Mouse (Mus musculus): ENCODE results near the gene Erlec1.

The Erlec1 gene

DNA sequence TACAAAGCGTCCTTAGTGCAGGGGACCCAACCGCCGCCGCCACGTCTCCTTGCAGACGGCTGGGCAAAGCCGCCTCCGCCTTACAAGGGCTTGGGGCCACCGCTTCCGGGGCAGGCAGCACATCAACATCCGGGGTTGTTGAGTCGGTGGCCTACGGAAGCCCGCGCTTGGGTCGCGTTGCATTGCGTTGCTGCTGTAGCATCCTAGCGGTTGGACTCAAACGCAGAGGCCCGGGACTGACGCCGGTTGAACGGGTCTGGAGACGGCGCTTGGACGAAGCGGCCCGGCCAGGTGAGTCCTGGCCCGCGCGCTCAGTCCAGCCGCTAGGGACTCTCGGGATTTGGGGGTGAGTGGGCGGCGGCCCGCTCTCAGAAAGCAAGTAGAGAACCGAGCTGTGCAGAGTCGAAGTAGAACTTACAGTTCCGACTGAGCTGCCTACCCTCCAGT is at the start of gene Erlec1:
Gene Erlec1, minus strand, starts transcription at position 57 of the 447 bp plus-strand sequence.
- peak; percentile 89 to 90 for DNase-seq

DNA sequence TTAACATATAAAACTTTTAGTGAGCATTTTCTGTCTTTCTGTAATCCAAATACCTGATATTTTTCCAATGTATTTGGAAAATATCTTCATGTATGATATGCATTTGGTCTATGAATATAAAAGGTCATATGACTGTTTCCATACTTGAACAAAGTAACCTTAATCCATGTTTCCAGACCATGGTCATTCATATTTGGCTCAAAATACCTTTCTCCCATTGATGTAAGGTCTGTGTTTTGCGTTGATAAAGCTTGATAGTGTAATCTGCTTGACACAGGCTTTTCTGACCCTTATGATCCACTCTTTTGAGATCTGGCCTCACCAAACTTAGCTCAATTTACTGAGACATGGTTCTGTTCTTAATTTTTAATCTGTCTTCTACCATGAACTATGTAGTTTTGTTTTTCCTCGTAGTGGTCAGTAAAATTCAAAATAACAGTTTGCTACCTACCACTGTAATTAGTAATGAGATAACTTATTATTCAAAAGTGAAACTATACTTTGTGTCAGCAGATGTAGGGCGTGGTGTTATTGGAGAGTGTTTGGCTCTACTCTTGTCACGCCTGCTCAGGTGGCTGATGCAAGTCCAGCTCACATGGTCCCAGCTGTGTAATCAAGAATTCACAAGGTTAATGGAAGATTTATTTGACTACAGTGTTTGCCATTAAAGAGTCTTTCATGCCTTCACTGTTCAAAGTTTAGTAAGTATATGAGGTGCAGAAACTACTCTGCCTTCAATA is 47.2 kb upstream of the Erlec1 start:
- no peak for DNase-seq

DNA sequence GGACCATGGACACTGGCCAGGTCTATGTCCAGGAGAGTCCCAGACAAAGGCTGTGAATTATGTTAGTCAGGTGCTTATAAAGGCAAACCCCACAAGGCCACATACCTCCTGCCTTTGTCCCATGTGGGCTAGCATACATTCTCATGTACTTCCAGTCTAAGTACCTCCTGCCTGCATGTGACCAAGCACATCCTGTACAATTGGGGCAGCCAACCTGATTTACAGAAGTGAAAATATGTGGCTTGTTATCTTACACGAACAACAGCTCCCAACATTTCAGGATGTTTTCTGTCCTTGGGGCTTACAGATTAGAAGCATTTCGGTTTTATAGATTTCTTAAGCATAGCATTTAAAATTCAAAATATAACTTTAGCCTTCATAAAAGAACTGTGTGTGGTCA is 45.9 kb upstream of the Erlec1 start:
- DNase-seq: no peak

DNA sequence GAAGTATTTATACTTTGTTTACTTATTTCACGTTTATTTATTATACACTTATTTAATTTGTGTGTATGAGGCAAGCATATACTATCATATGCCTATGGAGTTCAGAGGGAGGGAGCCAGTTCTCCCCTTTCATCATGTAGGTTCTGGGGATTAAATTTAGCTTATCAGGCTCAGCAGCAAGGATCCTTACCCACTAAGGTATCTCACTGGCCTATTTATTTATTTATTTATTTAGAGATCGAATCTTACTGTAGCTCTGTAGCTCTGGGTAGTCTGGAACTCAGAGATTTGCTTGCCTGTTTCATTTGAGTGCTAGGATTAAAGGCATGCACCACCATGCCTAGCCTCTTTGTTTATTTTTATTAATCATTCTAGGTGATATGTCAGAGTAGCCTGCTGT is 44.6 kb upstream of the Erlec1 start:
- DNase-seq: no peak

DNA sequence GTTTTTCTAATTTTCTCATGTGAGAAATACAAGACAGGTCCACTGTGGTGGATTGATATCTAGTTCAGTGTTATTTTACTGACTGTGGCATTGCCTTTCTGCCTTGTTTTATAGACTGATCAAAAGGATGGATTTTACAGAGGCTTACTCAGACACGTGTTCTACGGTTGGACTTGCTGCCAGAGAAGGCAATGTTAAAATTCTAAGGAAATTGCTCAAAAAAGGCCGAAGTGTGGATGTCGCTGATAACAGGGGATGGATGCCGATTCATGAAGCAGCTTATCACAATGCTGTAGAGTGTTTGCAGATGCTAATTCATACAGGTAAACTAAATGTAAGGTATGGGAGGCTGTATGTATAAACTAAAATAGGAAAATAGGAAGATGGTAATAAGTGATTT is 44.1 kb upstream of the Erlec1 start:
- no peak for DNase-seq

DNA sequence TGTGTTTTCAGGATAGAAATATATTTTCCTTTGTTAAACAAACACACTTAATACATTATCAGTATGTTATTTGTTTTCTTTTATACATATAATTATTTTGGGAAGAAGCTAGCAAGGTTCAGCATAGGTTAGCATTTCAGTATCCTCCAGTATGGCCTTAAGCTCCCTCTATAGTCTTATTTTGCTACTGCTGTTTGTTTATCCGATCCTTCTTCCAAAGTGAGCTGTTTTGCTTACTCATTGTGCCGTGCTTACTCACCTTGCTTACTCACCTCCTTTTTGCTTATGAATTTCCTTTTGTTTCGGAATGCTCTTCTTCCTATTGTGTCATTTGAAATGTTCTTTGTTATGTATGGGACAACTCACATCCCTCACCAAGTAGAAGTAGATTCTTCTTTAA is 42.5 kb upstream of the Erlec1 start:
- no peak for DNase-seq

DNA sequence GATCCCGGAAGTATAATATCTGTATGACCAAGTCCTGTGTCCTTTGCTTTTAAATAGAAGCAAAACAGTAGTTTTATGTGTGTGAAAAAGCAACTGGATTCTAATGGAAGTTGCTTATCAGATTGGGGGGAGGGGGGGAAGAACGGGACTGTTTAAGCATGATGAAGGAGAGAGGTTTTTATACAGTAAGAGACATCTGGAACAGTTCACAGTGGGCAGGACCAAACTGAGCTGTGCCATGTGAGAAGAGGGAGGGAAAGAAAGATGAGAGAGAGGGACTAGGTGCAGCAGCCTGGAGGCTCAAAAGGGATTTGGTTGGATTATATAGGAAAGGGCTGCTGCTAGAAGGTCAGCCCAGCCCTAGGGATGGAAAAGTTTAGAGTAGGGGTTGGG is 32.5 kb upstream of the Erlec1 start:
- DNase-seq: peak in 1 of 2 experiments; percentile 8

DNA sequence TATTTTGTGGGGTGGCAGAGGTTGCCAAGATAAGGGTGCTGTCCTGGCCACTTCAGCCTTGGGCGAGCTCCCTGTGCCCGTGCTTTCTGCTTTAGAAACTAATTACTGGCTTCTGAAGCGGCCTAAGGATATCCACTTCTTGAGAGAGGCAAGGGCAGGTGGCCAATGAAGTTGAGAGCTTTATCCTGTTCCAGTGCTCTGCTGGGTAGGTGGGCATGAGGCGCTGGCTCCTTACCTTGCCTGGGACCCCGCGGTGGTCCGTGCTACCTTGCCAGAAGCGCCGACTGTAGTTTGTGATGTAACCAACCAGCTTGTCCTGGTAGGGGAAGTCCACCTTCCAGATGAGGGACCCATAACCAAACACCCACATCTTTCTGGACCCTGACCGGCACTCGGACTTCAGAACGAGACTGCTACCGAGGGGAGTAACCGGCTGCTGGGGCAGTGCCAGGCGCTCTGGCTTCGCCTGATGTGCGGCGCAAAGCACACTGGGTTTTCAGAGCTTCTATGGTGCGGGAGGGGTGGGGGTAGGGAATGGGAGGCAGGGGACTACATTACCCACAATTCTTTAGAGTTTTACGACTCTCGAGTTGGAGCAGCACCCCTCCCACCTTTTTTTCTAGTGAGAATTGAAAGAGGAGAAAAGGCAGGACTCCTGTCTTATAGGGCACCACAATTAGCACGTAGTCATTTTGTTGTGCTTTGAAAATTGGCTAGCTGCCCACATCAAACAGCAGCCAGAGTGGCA is 31.9 kb upstream of the Erlec1 start, which contains the start of gene Chac2:
Gene Chac2, minus strand, starts transcription at position 474 of the 748 bp plus-strand sequence.
- DNase-seq: peak; percentile 88 to 93

DNA sequence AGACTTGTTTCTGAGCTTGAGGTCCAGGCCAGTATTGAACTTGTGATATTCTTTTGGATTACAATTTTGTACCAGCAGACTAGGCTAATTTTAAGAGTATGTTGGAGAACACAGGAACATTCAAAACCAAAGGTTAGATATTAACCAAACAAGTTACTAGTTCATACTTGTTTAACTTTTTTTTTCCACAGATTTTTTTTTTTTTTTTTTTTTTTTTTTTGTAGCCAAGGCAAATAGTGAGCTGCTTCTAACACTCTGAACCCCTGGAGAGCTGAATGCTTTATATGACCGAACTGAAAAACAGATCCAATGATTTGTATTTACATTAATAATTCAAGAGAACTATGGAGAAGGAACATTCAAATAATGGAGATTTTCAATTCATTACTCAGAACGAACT is 31.1 kb upstream of the Erlec1 start:
- DNase-seq: no peak

DNA sequence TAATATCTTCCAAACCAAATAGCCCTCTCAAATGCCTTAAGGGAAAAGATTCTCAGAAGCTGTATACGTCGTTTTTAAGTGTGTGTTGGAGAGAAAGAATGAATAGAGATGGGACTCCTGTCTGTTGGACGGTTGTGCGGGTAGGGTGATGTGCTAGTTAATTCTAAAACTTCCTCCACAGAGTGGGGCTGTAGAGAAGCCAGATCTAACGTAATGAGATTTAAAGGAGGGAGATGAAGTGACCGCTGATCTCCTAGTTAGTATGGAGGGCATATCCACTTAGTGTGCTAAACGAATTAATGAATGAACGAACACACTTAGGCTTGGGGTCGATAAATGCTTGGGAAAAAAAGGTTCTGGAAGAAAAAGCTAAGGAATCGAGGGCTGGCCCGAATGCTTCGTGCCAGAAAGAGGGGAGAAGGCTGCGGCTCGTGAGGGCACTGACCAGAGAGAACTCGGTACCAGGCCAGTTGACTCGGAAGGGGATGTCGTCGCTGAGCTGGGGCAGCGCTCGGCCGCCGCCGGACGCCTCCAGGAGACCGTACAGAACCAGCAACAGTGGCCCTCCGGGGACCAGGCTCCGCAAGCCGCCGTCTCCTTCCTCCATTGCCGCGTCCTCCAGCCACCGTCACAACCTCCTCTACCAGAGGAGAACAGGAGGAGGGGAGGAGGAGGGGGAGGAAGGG is 523 bp downstream of the Erlec1 start:
- DNase-seq: peak; percentile 60 to 63

DNA sequence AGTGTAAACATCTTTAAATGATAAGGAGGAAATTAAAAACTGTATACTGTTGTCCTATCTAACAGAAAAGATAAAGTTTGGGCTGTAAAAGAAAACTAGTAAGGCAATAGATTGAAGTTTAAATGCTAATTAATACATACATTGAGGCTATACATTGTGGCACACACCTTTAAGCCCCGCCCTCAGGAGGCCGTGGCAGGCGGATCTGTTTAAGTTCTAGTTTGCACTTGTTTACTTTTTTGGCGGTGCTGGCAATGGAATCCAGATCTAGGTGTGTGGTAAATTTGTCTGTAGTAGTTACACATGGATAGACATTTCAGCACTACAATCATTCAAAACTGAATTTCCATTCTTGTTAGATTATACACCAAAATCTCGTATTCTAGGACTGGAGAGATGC is 1.3 kb downstream of the Erlec1 start:
- peak in 1 of 2 experiments; percentile 5 for DNase-seq

DNA sequence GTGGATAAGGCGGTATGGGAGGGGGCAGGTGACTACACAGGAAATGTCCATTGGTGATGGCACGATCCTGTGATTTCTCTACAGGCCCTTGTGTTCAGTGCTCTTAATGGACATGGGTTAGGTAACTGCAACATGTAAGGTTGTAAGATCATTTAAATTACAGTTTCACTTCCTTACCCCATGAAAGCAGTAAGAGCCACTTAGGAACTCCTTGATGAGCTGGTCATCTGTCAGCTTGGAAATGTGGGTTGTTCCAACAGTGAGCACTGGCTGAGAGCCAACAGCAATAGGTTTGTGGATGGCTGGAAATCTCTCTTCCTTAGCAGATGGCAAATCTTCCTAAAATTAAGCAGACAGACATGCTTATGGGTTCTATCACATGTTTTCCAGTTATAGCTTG is 10.6 kb downstream of the Erlec1 start:
- DNase-seq: peak; percentile 91

DNA sequence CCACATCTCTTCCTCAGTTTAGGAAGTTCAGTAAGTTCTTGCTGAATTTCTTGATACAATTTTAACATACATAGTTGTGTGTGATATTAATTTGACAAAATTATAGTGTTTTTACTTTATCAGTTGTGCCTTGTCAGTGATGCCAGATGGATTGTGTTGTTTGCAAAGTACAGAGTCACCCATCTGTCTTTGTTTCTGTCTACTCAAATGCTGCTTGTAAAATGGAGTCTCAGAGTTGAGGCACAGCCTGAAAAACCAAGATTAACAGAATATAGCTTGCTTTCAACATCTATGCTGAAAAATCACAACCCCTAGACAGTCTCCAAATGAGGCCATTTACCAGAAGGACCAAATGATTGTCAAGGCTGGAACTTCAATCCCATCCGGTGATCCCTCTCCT is 25.6 kb downstream of the Erlec1 start:
- DNase-seq: no peak

DNA sequence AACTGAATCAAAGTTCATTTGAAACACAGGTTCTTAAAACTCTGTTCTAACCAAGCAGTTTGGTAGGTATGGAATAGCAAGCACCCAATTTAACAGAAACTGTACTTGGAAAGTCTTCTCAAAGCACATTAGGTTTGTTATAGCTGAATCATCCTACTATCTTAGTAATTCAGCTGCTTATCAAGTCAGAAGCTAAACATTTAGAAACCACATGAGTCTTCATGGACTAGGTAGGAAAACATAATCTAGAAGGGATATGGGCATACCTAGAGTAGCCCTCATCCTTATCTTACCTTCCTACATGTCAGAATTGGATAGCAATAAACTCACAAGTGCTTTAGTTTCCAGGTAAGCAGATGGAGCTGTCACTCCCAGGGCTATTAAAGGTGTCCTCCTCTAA is 26.1 kb downstream of the Erlec1 start:
- no peak for DNase-seq

DNA sequence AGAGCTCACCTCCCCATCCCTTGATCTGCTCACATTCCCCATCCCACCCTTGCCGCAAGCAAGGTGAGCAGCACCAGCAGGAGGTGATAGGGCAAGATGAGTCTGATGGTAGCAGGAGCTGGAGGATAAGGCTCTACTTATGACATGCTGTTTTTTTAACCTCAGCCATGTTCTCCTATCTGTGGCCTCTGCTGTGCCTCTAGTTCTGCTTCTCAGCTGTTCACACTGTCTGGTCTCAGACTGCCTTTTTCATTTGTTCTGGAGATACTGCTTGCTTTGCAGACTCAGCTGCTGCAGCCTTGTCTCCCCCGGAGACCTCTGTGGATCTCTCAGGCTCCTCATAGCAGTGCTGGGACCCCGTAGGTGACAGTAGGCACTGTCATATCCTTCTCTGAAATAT is 30.9 kb downstream of the Erlec1 start:
- no peak for DNase-seq

DNA sequence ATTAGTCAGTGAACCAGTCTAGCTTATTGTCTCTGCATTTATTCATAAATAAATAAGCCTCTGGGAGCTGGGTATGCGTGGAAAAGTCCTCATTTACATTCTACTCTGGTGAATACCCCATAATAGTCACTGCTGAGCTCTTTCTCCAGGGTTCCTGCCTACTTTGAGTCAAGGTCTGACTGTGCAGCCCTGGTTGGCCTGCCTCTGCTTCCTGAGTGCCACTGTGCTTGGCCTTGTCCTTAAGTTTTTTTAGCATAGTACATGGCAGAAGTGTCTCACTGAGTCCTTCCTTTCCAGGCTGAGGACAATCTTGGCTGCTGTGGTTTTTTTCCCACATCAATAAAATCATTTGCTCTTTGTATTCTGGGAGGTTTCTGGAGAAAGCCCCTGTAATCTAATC is 33.5 kb downstream of the Erlec1 start:
- DNase-seq: no peak

DNA sequence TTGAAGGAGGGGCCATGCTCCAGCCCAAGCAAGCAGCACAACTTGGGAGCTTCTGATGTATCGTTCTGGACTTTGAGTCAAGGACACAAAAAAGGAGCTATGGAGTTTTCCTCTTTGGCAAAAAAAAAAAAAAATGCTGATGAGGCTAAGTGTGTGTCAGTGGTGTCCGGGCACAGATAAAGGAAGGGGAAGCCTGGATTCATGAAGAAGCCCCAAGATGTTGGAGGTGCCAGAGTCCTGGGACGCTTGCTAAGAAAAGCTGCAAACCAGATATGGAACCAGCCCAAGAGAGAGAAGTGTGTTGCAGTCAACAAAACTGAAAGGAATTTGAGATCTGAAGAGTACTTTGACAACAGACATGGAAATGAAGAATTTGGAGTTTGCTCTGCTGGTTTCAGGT is 41.8 kb downstream of the Erlec1 start:
- DNase-seq: no peak

DNA sequence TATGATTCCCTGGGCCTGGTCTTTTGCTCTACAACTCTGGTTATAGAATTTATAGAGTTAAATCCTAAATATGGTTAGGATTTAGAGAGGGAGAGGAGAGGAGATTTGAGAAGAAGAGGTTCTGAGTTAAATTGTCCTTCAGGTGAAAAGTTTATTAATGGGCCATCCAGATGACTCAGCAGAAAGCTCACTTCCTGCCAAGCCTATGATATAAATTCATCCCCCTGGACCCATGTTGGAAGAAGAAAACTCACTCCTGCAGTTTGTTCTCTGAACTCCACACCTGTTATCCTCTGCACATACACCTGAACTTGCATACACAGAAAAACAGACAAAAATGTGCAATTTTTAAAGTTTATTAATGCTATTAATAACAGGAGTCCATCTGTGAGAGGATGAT is 54.8 kb downstream of the Erlec1 start:
- DNase-seq: no peak

DNA sequence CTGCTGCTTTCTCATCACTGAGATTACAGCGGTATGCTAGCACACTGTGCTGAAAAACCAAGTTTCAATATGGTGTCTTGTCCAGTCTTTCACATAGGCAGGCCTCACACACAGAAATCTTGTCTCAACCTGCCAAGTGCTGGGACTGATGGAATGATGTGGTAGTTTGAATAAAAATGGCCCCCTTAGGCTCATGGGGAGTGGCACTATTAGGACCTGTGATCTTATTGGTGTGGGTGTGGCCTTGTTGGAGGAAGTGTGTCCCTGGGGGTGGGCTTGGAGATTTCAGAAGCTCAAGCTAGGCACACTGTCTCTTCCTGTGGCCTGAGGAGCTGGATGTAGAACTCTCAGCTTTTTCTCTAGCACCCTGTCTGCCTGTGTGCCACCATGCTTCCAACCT is 57.9 kb downstream of the Erlec1 start:
- DNase-seq: no peak

DNA sequence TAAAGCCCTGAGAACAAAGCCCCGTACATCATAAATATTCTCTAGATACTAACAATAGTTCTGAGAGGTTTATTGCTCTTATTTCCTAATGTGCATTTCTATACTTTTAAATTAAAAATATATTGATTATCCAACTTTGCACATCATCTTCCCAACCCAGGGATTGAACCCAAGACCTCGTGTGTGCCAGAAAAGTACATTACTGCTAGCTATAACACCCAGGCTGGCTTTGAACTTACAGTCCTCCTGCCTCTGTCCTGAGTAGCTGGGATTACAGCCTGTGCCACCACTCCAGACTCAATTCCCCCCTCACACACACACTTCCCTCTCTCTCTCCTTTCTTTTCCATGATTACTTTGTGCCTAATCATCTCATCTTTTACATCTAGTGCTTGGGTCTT is 66.0 kb downstream of the Erlec1 start:
- DNase-seq: no peak

DNA sequence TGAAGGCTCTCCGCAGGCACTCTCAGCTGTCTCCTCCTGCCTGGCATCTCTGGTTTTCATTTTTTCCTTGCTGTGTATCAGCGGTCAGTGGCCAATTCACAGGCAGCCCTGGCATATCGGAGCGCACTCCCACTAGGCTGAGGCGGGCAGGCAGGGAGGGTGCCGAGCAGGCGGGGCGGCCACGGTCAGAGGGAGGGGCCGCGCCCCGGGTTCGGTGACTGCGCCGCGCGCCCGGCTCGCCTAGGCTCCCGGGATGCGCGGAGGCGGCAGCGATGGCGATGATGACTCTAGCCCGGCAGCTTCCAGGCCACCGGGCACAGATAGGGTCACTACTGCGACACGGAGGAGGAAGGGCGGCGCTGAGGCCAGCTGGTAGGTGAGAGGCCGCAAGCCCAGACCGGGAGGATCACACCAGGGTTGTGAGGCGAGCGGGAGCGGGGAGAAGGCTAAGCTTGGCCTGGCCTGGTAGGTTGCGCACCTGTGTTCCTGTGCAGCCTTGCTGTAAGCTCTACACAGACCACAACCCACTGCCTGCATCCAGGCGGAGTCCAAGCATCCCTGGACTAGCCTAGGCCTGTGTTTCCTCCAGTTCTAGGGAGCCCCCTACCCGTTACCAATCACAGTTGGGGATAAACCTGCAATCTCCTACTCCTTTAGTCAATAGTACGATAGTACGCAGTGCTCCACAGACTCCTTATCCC is 68.8 kb downstream of the Erlec1 start, which contains the start of the genes Gpr75 and Asb3:
Gene Gpr75, plus strand, starts transcription at position 188 of the 701 bp plus-strand sequence.
Gene Asb3, plus strand, starts transcription at position 246 of the 701 bp plus-strand sequence.
- peak; percentile 83 to 90 for DNase-seq
